Mouse (Mus musculus) lung, embryonic 15.5 days (tissue): ENCODE results near the gene Clasp2. TPM values are rescaled to one million over a fixed set of nuclear protein-coding genes. Genes with fewer than 3 reads are reported as not detected.
"Not testable (repeated sequence)": the region's sequence is repeated elsewhere in the genome, so short reads cannot be mapped to it uniquely, and the experiment has no call there.

Experiments
- ATAC-seq: fragments of 200-750 bp; cut with Nextera tagmentation; 2 replicates; pipeline ENCODE4 v1.8.0; 2017; ENCODE audit warnings: moderate number of reproducible peaks, borderline replicate concordance; ENCODE audit not compliant: low FRiP score, low TSS enrichment; ENCODE audit errors: extremely low read depth
- H3K27ac ChIP-seq: fragments of 300-500 bp; sonication (generic); 2 replicates; pipeline ENCODE4 v1.5.1; 2015; ENCODE audit warnings: moderate library complexity, mild to moderate bottlenecking, inconsistent platforms
- H3K27me3 ChIP-seq: fragments of 300-500 bp; sonication (generic); 2 replicates; pipeline ENCODE4 v1.6.1; 2015; ENCODE audit warnings: inconsistent platforms
- H3K36me3 ChIP-seq: fragments of 300-500 bp; sonication (generic); 2 replicates; pipeline ENCODE4 v1.6.1; 2015; ENCODE audit warnings: inconsistent platforms
- H3K4me1 ChIP-seq: fragments of 300-500 bp; sonication (generic); 2 replicates; pipeline ENCODE4 v1.6.1; 2015; ENCODE audit warnings: inconsistent platforms
- H3K4me2 ChIP-seq: fragments of 300-500 bp; sonication (generic); 2 replicates; pipeline ENCODE4 v1.6.1; 2015; ENCODE audit warnings: inconsistent platforms, mild to moderate bottlenecking, moderate library complexity
- H3K4me3 ChIP-seq: fragments of 300-500 bp; sonication (generic); 2 replicates; pipeline ENCODE4 v1.5.1; 2015; ENCODE audit warnings: mild to moderate bottlenecking, inconsistent platforms
- H3K9ac ChIP-seq: fragments of 300-500 bp; sonication (generic); 2 replicates; pipeline ENCODE4 v1.6.1; 2015; ENCODE audit warnings: inconsistent platforms
- H3K9me3 ChIP-seq: fragments of 300-500 bp; sonication (generic); 2 replicates; pipeline ENCODE4 v1.6.1; 2016; ENCODE audit warnings: inconsistent platforms
- WGBS: fragments of 180-500 bp; shearing (Covaris S2); methylation state at CpG from one replicate; pipeline ENCODE4 v1.1.7; 2015; 5-methylcytosine and 5-hydroxymethylcytosine counted together
- polyA plus RNA-seq: library from polyadenylated mRNA; unstranded; fragments of >200 nt; fragmentation: Nextera tagmentation; extraction: Ambion mirVana; gene quantifications from 2 replicates; pipeline ENCODE4 v1.2.1, GENCODE M21; 2015

Gene Clasp2
- polyA plus RNA-seq = 25.7 and 27.3 TPM in 2 replicates

DNA sequence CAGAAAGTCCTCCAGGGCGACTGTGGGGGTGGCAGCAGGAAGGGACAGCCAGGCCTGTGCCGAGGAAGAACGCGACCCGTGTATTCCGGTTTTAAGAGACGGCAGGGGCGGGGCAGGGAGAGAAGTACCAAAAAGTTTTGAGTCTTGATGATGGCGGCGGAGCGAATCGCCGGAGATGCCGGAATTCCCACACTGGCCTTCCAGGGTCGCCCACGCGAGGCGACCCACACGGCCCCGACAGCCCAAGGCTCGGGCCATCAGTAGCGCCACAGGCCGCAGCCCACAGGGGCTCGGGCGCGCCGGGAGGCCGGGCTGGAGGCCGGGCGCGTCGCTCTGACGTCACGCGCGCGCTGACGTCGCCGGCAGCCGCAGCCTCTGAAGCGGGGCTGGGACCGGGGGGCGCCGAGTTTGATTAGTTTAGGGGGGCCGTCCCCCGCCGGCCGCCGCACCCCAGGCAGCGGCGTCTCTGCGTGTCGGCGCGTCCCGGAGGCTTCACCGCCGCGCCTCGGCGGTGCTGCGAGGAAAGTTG lies at the start of gene Clasp2:
TSS of gene Clasp2 (plus strand) at position 366 of the 529 bp plus-strand sequence.
- Histone ChIP-seq H3K27me3 (no peaks in the 10 kb centered on the region), H3K9ac (peak within 1 kb of the TSS; percentile 74), H3K9me3 (no peaks in the 10 kb centered on the region), H3K4me2 (peak within 1 kb of the TSS; percentile 93), H3K4me3 (peak within 1 kb of the TSS; percentile 95), H3K27ac (peak within 1 kb of the TSS; percentile 85), H3K4me1 (peaks cover 11% of the 10 kb centered on the region), H3K36me3 (no peaks in the 10 kb centered on the region)
- WGBS = under 1% methylated on average over 63 of the region's 63 CpGs
- peak; percentile 97 for ATAC-seq

- Histone ChIP-seq H3K27ac (no peak overlapping the region), H3K4me1 (peaks cover 19% of the 10 kb centered on the region), H3K36me3 (peaks cover 17% of the 10 kb centered on the region), H3K27me3 (no peaks in the 10 kb centered on the region), H3K9ac (no peak overlapping the region), H3K9me3 (no peaks in the 10 kb centered on the region), H3K4me3 (no peak overlapping the region), H3K4me2 (no peak overlapping the region)
- ATAC-seq = no peak
- 65% methylated on average over 5 of the region's 5 CpGs for WGBS
Measured at GRCm38 (mm10) chr9:113701441-113702160, 39.7 kb upstream of the Clasp2 start.

DNA sequence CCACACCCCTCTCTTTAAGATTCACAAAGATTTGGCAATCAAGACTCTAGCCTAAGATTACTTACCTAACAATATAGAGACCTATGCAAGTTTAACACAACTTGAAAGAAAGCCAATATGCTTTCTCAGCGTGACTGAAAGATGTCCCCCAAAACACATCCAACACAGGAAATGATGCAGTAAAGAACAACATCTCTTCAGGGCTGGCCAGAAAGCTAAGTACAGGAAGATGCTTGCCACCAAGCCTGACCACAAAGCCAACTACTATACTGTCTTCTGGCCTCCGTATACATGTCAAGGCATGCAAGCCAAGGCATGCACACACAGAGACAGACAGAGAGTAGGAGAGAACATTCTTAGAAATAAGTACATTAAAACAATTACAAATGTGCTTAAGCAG lies 35.2 kb upstream of the Clasp2 start:
- H3K9me3 ChIP-seq = no peaks in the 10 kb centered on the region
- no peaks in the 10 kb centered on the region for H3K27me3 ChIP-seq
- H3K27ac ChIP-seq = no peak overlapping the region
- peaks cover 24% of the 10 kb centered on the region for H3K4me1 ChIP-seq
- WGBS = 67% methylated on average over 2 of the region's 2 CpGs
- H3K4me2 ChIP-seq = peak overlapping the region; percentile 77
- ATAC-seq = no peak
- H3K9ac ChIP-seq = no peak overlapping the region
- peak overlapping the region; percentile 63 for H3K4me3 ChIP-seq
- no peaks in the 10 kb centered on the region for H3K36me3 ChIP-seq

DNA sequence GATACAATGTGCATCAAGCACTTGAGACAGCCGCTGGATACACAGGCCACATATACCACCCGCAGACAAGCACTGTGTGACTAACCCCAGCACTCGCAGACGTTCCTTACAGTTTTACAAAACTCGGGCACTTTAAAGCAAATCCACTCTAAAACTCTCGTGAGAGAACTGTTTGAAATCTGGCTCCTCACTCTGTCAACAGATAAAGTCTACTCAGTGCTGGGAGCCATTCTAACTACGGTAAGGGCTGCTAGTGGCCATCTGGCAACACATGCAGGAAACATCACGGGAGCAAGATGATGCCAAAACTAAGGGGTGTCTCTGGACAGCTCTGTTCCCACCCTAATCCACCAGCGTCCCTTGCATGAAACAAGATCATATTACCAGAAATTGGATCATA lies 34.4 kb upstream of the Clasp2 start:
- Histone ChIP-seq H3K27ac (no peak overlapping the region; the same call in 1 of the 2 replicates), H3K9me3 (no peaks in the 10 kb centered on the region), H3K4me1 (peaks cover 18% of the 10 kb centered on the region), H3K9ac (peak overlapping the region; percentile 79; the same call in 1 of the 2 replicates), H3K4me2 (peak overlapping the region; percentile 77), H3K27me3 (no peaks in the 10 kb centered on the region), H3K4me3 (peak overlapping the region; percentile 63), H3K36me3 (no peaks in the 10 kb centered on the region)
- WGBS = 23% methylated on average over 9 of the region's 9 CpGs
- ATAC-seq = no peak

GRCm38 (mm10) chr9:113707481-113708360 lies 33.6 kb upstream of the Clasp2 start, which contains the start of gene Pdcd6ip:
Gene Pdcd6ip (minus strand): TSS chr9:113708259.
- peak within 1 kb of the TSS; percentile 77 for H3K4me2 ChIP-seq
- H3K4me1 ChIP-seq = peaks cover 15% of the 10 kb centered on the region
- peak within 1 kb of the TSS; percentile 79 for H3K9ac ChIP-seq
- peak within 1 kb of the TSS; percentile 63 for H3K4me3 ChIP-seq
- peak within 1 kb of the TSS; percentile 85 for H3K27ac ChIP-seq
- no peaks in the 10 kb centered on the region for H3K27me3 ChIP-seq
- under 1% methylated on average over 74 of the region's 77 CpGs for WGBS
- no peaks in the 10 kb centered on the region for H3K9me3 ChIP-seq
- peak; percentile 90 for ATAC-seq
- no peaks in the 10 kb centered on the region for H3K36me3 ChIP-seq

DNA sequence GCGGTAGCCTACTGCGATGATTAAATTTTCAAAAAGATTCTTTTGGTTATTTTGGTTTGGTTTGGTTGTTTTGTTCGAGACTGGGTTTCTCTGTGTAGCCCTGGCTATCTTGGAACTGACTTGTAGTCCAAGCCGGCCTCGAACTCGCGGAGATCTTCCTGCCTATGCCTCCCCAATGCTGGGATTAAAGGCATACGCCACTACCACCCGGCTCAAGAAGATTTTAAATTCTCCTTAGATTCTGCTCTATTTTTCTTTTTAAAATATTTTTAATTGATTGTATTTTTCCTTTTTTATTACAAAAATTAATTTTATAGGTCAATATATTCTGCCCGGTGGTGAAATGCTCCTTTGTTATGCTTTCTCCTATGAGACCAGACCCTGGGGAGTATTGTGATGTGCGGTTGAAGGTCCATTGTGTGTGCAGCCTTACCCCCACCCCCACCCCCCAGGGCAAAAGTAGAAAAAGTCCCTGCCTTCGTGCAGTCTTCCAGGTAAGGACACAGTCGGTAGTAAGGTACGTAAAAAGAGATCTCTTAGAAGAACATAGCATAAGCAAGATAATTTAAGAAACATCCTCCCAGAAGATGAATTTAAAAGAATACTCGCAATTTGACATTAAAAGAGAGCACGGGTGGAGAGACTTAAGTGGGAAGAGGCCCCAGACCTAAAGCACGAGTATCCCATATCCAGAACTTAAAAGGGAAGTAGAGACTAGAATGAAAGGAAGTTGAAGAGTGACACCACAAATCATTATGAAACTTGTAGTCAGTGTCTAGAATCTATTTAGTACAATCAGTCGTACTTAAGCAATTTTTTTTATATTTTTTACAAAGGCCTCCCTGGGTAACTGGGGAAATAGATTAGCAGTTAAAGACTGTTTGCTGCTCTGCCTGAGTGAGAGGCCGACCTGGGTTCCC lies 32.7 kb upstream of the Clasp2 start:
- Histone ChIP-seq H3K27ac (peak overlapping the region; percentile 85; the same call in 1 of the 2 replicates), H3K27me3 (no peaks in the 10 kb centered on the region), H3K9me3 (no peaks in the 10 kb centered on the region), H3K4me2 (peak overlapping the region; percentile 77), H3K36me3 (no peaks in the 10 kb centered on the region), H3K4me3 (peak overlapping the region; percentile 63), H3K9ac (peak overlapping the region; percentile 79), H3K4me1 (peaks cover 15% of the 10 kb centered on the region)
- WGBS = 53% methylated on average over 19 of the region's 19 CpGs
- no peak for ATAC-seq

DNA sequence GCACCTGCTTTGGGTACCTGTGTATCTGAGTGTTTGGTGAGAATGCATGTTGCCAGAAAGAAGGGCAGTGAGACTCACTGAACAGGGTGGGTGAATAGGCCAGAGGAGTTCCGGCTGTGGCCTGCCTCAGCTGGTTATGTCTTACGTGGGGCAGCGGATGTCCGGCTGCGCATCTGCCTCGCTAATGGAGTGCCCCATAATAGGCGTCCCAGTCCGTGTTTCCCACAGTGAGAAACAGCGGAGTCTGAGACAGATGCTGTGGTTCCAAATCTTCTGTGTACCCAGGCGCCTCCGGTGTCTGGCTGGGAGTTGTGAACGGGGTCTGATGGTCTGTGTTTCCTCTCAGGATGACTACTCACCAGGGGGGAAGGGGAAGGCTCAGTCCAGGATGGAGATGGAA lies 30.4 kb upstream of the Clasp2 start:
- Histone ChIP-seq H3K9ac (no peak overlapping the region), H3K4me2 (no peak overlapping the region), H3K27me3 (no peaks in the 10 kb centered on the region), H3K36me3 (no peaks in the 10 kb centered on the region), H3K27ac (no peak overlapping the region), H3K4me1 (peaks cover 11% of the 10 kb centered on the region), H3K9me3 (no peaks in the 10 kb centered on the region), H3K4me3 (no peak overlapping the region)
- no peak for ATAC-seq
- 76% methylated on average over 12 of the region's 12 CpGs for WGBS

- 38% methylated on average over 5 of the region's 5 CpGs for WGBS
- no peaks in the 10 kb centered on the region for H3K36me3 ChIP-seq
- no peak overlapping the region for H3K27ac ChIP-seq
- no peak for ATAC-seq
- H3K4me3 ChIP-seq = no peak overlapping the region
- no peak overlapping the region for H3K9ac ChIP-seq
- no peaks in the 10 kb centered on the region for H3K4me1 ChIP-seq
- H3K9me3 ChIP-seq = no peaks in the 10 kb centered on the region
- H3K27me3 ChIP-seq = no peaks in the 10 kb centered on the region
- no peak overlapping the region for H3K4me2 ChIP-seq
Measured at GRCm38 (mm10) chr9:113719063-113719462, 22.2 kb upstream of the Clasp2 start.

- Histone ChIP-seq H3K36me3 (no peaks in the 10 kb centered on the region), H3K9ac (no peak overlapping the region), H3K9me3 (no peaks in the 10 kb centered on the region), H3K4me1 (no peaks in the 10 kb centered on the region), H3K27ac (no peak overlapping the region), H3K4me2 (no peak overlapping the region), H3K27me3 (no peaks in the 10 kb centered on the region), H3K4me3 (no peak overlapping the region)
- WGBS = 82% methylated on average over 15 of the region's 15 CpGs
- no peak for ATAC-seq
Measured at GRCm38 (mm10) chr9:113724646-113725045, 16.6 kb upstream of the Clasp2 start.

GRCm38 (mm10) chr9:113725609-113726008 lies 15.7 kb upstream of the Clasp2 start:
- not testable (repeated sequence) for H3K4me1 ChIP-seq, H3K4me2 ChIP-seq, H3K27ac ChIP-seq, H3K36me3 ChIP-seq, H3K27me3 ChIP-seq, H3K9me3 ChIP-seq, ATAC-seq, H3K9ac ChIP-seq, H3K4me3 ChIP-seq
- 84% methylated on average over 5 of the region's 5 CpGs for WGBS

DNA sequence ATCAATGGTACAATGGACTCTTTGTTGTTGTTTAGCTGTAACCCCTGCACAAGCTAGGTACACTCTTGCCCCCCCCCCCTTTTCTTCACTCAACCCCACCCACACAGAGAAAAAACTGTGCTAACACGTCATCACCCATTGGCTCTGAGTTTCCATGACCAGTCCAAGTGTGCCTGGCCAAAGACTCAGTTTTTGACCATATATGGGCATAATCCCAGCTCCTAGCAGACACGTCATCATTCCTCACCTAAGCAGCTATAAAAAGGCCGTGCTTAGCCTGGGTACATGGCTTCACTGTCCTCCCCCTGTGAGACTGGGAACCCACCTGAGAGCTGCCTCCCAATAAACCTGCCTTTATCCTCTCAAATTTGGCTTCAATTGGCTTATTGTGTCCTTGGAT lies 15.1 kb upstream of the Clasp2 start:
- Histone ChIP-seq H3K27me3 (no peaks in the 10 kb centered on the region), H3K27ac (no peak overlapping the region), H3K4me2 (no peak overlapping the region), H3K4me1 (no peaks in the 10 kb centered on the region), H3K9me3 (no peaks in the 10 kb centered on the region), H3K4me3 (no peak overlapping the region), H3K36me3 (no peaks in the 10 kb centered on the region), H3K9ac (no peak overlapping the region)
- WGBS = 54% methylated on average over 3 of the region's 3 CpGs
- no peak for ATAC-seq
